Mouse (Mus musculus) heart, postnatal 4 days (tissue): Measurements from ENCODE around the gene Hmx3. TPM values are rescaled to one million over a fixed set of nuclear protein-coding genes. Genes with fewer than 3 reads are reported as not detected.

Source experiments
- DNase-seq: peaks from one replicate; pipeline ENCODE4 v3.0.0; 2021
- total RNA-seq, 2 experiments: library from RNA; stranded (reverse); gene quantifications; 2 replicates each; pipeline ENCODE4 v1.2.3; 2021

The Hmx3 gene
- not detected for total RNA-seq

DNA sequence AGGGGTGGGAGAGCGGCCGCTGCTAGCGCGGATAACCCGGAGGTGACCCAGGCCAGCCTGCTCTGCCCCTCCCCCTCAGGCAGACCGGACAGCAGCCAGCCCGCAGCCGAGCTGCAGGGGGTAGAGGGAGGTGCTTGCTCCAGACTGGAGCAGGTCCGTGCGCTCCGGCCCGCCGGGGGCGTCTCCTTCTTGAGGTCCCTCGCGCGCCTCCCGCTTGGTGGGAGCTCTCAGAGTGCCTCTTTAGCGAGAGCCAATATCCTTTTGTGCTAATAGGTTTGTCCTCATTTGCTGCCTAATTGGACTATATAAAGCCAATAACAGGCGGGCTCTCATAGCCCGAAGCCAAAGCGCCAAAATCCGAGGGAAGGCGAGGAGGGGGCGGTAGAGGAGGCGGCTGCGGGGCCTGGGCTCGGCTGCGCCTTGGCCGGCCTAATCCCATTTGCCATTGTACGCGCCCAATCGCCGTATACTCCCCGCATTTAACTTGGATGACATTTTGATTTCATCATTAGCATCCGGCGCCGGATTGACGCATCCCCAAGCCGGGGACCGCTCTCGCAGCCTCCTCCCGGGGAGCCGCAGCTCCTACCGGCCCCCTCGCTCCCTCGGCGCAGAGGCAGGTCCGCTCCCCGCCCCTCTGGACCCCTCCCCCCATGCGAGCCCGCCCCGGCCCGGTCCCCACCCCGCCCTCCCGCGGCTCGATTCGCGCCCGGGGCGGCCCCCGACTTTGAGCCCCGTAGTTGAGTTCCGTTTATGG, at the start of gene Hmx3:
TSS of gene Hmx3 (plus strand) at position 753 of the 757 bp plus-strand sequence.
- no peak for DNase-seq

GRCm38 (mm10) chr7:131503739-131504138, 38.9 kb upstream of the Hmx3 start:
- no peak for DNase-seq

GRCm38 (mm10) chr7:131539979-131540378, 2.7 kb upstream of the Hmx3 start:
- DNase-seq: peak; percentile 90

- no peak for DNase-seq
These were observed 1.2 kb upstream of the Hmx3 start for GRCm38 (mm10) chr7:131541184-131542114.

GRCm38 (mm10) chr7:131542872-131543622, 380 bp downstream of the Hmx3 start:
- DNase-seq: no peak

GRCm38 (mm10) chr7:131543623-131544481, 1.2 kb downstream of the Hmx3 start:
- DNase-seq: no peak

- DNase-seq: no peak
These were observed 2.2 kb downstream of the Hmx3 start for GRCm38 (mm10) chr7:131544871-131545270.

- no peak for DNase-seq
These were observed 3.2 kb downstream of the Hmx3 start for GRCm38 (mm10) chr7:131545701-131546385.

- no peak for DNase-seq
These were observed 3.8 kb downstream of the Hmx3 start for GRCm38 (mm10) chr7:131546423-131546822.

DNA sequence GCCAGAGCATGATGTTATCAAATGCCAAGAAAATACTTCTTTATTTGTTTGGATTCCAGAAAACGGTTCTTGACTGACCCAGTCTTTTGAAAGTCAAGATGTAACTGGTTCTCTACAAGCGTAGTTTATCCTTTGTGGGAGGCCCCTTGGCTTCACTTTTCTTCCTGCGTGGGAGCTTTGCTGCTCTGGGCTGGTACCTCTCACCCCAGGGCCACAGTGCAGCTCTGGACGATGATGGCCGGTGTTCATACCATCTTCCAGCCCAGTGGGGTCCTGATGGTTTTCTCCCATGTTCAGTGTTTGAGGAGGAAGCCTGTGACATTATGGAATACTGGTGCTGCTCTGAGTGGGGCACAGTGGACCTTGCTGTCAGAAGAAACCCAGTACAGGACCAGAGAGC, 4.8 kb downstream of the Hmx3 start:
- DNase-seq: no peak

- DNase-seq: no peak
These were observed 5.8 kb downstream of the Hmx3 start, which contains the start of gene Hmx2 for GRCm38 (mm10) chr7:131548473-131548872. Gene Hmx2, plus strand, starts transcription at chr7:131548773.

GRCm38 (mm10) chr7:131551471-131551870, 8.8 kb downstream of the Hmx3 start:
- no peak for DNase-seq

GRCm38 (mm10) chr7:131551931-131552741, 9.5 kb downstream of the Hmx3 start:
- DNase-seq: no peak

DNA sequence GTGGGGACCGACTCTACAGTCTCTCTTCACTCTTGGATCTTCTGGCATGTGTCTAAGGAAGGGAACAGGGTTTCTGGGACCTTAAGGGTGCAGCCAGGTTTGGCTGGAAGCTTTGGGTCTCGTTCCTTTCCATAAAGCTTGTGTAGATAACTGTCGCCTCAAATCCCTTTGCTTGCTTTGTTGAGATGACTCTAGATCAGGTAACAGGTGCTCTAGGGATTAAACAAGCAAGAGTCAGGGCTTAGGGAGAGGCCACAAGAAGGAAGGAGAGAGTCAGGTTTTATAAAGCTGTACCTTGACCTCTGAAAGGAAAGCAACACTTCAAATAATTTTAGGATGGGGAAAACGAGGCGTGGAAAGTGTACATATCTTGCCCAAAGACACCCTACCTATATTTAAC, 10.1 kb downstream of the Hmx3 start:
- no peak for DNase-seq

GRCm38 (mm10) chr7:131553771-131554175, 11.1 kb downstream of the Hmx3 start:
- DNase-seq: no peak

GRCm38 (mm10) chr7:131554341-131555180, 11.9 kb downstream of the Hmx3 start:
- no peak for DNase-seq

GRCm38 (mm10) chr7:131555301-131556081, 12.8 kb downstream of the Hmx3 start:
- DNase-seq: no peak

DNA sequence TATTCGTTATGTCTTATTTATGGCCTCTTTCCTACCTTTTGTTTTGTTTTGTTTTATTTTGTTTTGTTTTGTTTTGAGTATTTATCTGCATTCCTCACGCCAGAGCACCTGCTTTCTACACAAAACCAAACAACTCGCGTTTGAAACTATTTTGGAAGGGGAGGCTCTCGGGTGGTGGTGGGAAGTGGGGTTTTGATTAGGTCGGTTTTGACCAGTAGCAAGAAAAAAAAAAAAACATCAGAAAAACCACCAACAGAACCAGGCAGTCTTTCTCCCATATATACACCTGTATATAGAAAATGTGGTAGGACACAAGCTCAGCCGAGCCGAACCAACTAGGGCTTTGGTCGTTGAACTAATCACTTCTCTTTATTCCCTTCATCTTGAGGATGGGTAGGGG, 13.4 kb downstream of the Hmx3 start:
- no peak for DNase-seq
